Mouse (Mus musculus) embryo, embryonic 9.5 days (tissue): ENCODE data around the gene Coa4.

Experiments
- DNase-seq: peaks from one replicate; pipeline ENCODE4 v3.0.0-alpha.2; 2017; ENCODE audit errors: extremely low spot score

The Coa4 gene

DNA sequence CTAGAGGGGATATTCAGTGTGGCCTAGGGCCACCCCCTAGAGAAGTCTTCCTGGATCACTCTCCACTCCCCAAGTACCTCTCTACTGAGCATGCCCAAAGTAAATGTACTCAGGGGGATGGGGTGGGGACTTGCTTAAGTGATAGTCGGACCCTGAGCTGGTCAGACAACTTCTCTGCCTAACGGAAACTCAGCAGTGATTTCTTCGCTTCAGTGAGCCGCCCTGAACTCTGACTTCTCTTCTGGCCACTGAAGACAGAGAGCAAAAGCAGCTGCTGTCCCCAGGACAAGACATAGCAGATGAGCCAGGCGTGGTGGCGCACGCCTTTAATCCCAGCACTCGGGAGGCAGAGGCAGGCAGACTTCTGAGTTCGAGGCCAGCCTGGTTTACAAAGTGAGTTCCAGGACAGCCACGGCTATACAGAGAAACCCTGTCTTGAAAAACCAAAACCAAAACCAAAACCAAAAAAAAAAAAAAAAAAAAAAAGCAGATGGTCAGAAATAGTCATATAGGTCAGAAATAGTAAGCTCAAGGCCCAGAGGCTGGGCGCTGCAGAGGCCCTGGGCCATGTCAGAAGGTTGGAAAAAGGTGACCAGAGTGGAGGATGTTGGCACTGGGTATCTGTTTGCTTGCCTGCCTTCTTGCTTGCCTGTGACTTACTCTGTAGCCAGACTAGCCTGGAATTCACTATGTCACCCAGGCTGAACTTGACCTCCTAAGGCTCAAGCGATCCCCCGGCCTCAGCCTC, 32.0 kb upstream of the Coa4 start:
- DNase-seq, result no peak

DNA sequence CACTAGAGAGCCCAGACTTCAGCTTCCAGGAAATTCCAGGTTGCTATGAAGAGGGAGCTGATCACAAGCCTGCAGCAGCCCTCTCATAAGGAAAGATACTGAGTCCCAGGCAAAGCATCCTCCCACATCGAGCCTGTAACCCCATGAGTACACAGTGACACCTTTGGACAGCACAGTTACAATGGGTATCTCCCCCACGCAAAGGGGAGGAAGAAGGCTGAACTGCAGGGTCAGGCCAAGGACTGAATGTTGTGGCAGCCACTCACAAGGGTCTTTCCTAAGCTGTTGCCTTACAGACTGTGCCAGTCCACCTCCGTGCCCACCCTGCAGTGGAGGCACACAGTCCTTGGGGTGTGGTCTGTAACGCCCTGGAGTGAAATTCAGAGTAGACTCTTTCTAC, 30.4 kb upstream of the Coa4 start:
- DNase-seq, result no peak

- no peak for DNase-seq
Observed at GRCm38 (mm10) chr7:100508670-100509069, 28.2 kb upstream of the Coa4 start.

GRCm38 (mm10) chr7:100511602-100512001, 25.3 kb upstream of the Coa4 start:
- no peak for DNase-seq

DNA sequence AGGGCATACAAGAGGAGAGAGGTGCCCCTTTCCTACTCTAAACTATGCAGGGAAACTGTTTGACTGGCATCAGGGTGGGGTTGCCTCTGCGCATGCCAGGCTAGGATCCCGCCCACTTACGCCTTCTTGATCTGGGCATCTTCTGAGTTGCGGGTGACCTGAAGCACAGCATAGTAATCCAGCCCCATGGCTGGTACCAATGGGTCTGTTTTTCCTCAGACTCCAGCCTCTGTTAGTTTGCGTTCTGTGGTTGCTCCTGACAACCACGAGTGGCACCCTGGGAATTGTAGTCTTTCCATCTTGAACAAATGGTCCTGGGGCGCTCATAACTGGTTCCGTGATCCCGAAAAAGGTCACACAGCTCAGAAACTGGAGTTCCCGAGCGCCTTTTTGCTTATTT, 22.3 kb upstream of the Coa4 start, which contains the start of gene Dnajb13:
Dnajb13 (minus strand) TSS at position 388 of the 400 bp plus-strand sequence.
- DNase-seq, result no peak

DNA sequence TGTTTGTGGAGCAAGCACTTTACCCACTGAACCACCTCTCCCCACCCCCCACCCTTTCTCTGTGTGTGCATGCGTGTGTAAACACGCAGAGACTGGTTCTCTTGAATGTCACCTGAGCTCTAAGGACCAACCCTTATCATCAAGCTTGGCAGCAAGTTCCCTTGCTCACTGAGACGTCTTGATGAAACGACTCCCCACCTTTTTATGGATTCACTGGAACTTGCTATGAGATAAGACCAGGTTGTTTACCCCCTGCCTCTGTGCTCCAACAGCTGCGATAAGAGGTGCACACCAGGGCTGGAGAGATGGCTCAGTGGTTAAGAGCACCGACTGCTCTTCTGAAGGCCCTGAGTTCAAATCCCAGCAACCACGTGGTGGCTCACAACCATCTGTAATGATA, 16.7 kb upstream of the Coa4 start:
- no peak for DNase-seq

- DNase-seq, result peak; percentile 83
Observed at GRCm38 (mm10) chr7:100520663-100521285, 16.1 kb upstream of the Coa4 start.

- DNase-seq, result no peak
Observed at GRCm38 (mm10) chr7:100522222-100522621, 14.6 kb upstream of the Coa4 start.

DNA sequence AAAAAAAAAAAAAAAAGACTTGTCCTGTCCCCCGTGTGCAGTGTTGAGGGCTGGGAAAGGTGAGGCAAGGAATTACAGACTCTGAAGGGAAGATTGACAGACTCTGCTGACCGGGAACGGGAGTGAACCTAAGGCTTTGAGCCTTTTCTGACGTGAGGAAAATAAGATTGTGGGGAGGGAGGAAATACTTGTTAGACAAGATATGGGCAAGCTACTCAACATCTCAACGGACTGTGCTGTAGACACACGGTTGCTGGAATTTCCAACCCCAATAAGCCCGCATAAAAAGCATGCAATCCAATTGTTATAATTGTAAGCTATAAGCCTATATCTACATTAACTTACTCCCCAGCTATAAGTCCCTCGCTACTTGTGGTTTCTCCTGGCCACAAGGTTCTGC, 12.2 kb upstream of the Coa4 start:
- no peak for DNase-seq

GRCm38 (mm10) chr7:100530766-100531165, 6.1 kb upstream of the Coa4 start:
- no peak for DNase-seq

- no peak for DNase-seq
Observed at GRCm38 (mm10) chr7:100533503-100533902, 3.4 kb upstream of the Coa4 start.

DNA sequence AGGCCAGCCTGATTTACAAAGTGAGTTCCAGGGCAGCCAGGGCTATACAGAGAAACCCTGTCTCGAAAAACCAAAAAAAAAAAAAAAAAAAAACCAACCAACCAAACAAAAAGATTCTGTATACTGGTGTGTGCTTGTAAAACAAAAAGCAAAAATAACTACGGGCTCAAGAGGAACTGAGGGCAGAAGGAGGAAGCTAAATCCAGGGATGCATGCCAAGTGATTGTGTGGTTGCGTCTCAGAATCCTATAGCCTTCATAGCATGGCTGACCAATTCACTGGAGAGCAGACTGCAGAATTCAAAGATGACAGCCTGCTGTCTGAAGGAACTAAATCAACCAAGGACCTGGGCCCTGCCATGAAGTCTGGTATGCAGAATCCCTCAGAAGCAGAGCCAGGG, 2.7 kb upstream of the Coa4 start:
- DNase-seq, result no peak

DNA sequence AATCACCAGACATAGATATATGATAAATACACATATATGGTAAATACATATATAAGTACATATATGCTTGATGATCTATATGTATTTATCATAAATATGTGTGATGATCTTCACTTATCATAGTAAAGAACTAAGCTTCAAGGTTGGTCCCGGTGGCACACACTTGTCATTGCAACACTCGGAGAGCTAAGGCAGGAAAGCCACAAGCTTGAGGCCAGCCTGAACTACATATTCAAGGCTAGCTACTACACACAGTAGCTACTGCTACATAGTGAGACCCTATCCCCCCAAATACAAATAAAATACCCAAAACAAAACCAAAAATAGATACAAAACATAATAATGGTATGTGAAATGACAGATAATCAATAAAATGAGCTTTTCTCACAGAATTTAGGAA, 1.0 kb upstream of the Coa4 start:
- DNase-seq, result no peak

DNA sequence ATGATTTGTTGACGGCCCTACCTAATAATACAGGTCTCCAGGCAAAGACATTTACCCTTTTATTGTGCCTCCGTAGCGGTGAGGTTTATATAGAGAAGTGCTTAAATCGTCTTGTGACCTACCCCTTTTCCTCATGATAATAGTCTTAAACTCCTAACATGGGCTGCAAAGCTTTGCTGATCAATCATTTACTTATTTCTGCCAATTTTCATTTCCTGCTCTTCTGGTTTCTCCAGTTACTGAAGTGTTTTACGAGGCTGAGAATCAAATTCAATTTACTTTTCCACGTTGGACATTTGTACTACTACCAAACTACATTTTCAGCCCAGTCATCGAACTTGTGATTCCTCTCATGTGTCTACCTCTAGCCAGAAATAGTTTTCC, 640 bp downstream of the Coa4 start:
- DNase-seq, result no peak

GRCm38 (mm10) chr7:100539516-100539915, 2.6 kb downstream of the Coa4 start:
- DNase-seq, result no peak

GRCm38 (mm10) chr7:100544437-100544836, 7.6 kb downstream of the Coa4 start:
- DNase-seq, result no peak

GRCm38 (mm10) chr7:100547631-100548030, 10.8 kb downstream of the Coa4 start:
- DNase-seq, result no peak

GRCm38 (mm10) chr7:100549796-100550195, 12.9 kb downstream of the Coa4 start:
- DNase-seq, result no peak

- DNase-seq, result no peak
Observed at GRCm38 (mm10) chr7:100550338-100551007, 13.6 kb downstream of the Coa4 start.

DNA sequence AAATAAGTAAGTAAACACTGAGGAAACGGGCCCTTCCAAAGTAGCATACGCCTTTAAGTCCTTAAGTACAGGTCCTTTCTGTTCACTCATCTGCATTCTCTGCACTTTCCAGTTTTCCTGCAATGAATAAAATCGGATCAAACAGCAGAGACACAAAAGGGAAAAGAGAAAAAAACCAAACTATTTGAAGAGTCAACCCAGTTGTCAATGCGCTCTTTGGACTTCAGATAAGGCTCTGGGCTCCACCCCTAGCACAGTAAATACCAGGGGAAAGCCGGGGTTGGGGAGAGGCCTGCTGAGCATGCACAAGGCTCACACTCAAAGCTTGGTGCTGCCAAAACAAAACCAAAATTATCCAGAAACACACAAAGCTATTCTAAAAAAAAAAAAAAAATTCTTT, 18.1 kb downstream of the Coa4 start:
- no peak for DNase-seq

DNA sequence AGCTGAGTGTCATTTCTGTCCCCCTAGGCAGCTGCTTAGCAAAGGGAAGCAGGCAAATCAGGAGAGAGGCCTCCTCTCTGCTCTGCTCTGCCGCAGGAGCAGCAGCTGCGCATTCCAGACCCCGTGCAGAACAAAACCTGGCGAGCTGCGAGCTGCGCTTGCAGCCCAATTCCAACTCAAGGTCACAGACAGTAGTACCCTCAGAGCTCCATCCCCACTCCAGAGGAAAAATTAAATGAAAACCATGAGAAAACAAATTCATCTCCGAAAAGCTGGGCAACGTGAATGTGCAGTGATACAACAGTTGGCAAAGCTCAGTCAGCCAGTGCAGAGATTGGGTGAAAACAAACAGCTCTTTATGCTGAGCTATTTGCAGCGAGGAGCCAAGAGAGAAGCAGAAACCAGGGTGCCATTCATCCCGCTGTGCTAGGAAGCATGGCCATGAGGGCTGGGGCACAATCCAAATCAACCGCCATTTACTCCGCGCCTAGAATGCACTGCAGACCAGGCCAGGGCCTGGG, 18.6 kb downstream of the Coa4 start:
- peak; percentile 19 for DNase-seq

- no peak for DNase-seq
Observed at GRCm38 (mm10) chr7:100557241-100557640, 20.4 kb downstream of the Coa4 start.

GRCm38 (mm10) chr7:100559331-100559730, 22.5 kb downstream of the Coa4 start:
- DNase-seq, result no peak
